Mouse (Mus musculus) heart, embryonic 12.5 days (tissue): ENCODE results near the gene Gpr89. TPM values are rescaled to one million over a fixed set of nuclear protein-coding genes. Genes with fewer than 3 reads are reported as not detected.

Experiments
- ATAC-seq: fragments of 200-750 bp; cut with Nextera tagmentation; 2 replicates; pipeline ENCODE4 v1.8.0; 2017; ENCODE audit warnings: moderate TSS enrichment, moderate library complexity; ENCODE audit not compliant: insufficient number of reproducible peaks, low FRiP score
- H3K27ac ChIP-seq: fragments of 300-500 bp; sonication (generic); 2 replicates; pipeline ENCODE4 v1.5.1; 2016; ENCODE audit warnings: mild to moderate bottlenecking, moderate library complexity; ENCODE audit not compliant: poor library complexity, severe bottlenecking
- H3K27me3 ChIP-seq: fragments of 300-500 bp; sonication (generic); replicated peaks from 2 replicates; pipeline ENCODE4 v1.6.1; 2016; ENCODE audit warnings: mild to moderate bottlenecking, moderate library complexity
- H3K36me3 ChIP-seq: fragments of 300-500 bp; sonication (generic); 2 replicates; pipeline ENCODE4 v1.6.1; 2016; ENCODE audit warnings: mild to moderate bottlenecking, moderate library complexity
- H3K4me1 ChIP-seq: fragments of 300-500 bp; sonication (generic); replicated peaks from 2 replicates; pipeline ENCODE4 v1.6.1; 2016; ENCODE audit warnings: mild to moderate bottlenecking
- H3K4me2 ChIP-seq: fragments of 300-500 bp; sonication (generic); 2 replicates; pipeline ENCODE4 v1.6.1; 2016; ENCODE audit warnings: mild to moderate bottlenecking, moderate library complexity
- H3K4me3 ChIP-seq: fragments of 300-500 bp; sonication (generic); 2 replicates; pipeline ENCODE4 v1.5.1; 2016; ENCODE audit warnings: mild to moderate bottlenecking
- H3K9ac ChIP-seq: fragments of 300-500 bp; sonication (generic); 2 replicates; pipeline ENCODE4 v1.6.1; 2016; ENCODE audit warnings: mild to moderate bottlenecking, moderate library complexity
- H3K9me3 ChIP-seq: fragments of 300-500 bp; sonication (generic); replicated peaks from 2 replicates; pipeline ENCODE4 v1.6.1; 2016; ENCODE audit warnings: mild to moderate bottlenecking, moderate library complexity
- WGBS: fragments of 180-500 bp; shearing (Covaris S2); methylation state at CpG from one replicate; pipeline ENCODE4 v1.1.7; 2016; 5-methylcytosine and 5-hydroxymethylcytosine counted together
- polyA plus RNA-seq: library from polyadenylated mRNA; unstranded; fragments of >200 nt; fragmentation: Nextera tagmentation; extraction: Ambion mirVana; gene quantifications from 2 replicates; pipeline ENCODE4 v1.2.1, GENCODE M21; 2016

Gpr89 gene
- 27.6 and 32.3 TPM in 2 replicates for polyA plus RNA-seq

DNA sequence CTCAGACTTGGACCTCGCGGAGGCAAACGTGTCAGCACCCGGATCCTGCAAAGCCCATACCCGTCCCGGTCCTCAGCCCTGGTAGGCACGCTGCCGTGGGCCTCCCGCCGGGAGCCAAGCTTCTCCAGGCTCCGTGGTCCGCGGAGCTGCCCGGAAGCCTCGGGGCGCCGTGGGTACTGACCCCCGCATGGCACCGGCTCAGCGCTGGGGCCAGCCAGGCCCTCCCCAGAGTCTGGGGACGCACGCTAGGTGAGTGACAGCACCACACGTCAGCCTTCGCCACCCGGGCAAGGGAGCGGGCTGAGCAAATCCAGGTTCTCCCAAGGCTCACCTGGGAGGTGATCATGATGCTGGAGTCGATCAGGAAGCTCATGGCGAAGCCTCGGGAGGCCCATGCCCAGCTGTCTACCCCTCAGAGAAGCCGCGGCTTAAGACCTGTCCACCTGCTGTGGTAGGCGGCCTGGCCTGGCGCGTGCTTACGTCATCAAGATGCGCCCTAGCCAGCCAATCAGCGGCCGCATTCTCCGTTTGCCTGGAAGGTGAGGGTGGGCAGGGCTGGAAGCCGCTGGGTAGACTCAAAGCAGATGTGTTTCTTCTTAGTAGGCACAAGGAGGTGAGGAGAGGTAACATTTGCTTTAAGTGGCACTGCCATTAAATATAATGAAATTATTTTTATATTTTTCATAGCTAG lies at the start of gene Gpr89:
TSS of gene Gpr89 (minus strand) at position 496 of the 691 bp plus-strand sequence.
- H3K27ac ChIP-seq: no peak within 1 kb of the TSS
- no peaks in the 10 kb centered on the region for H3K36me3 ChIP-seq
- under 1% methylated on average over 40 of the region's 40 CpGs for WGBS
- H3K4me3 ChIP-seq: peak within 1 kb of the TSS; percentile 90
- peak; percentile 97 for ATAC-seq
- H3K9me3 ChIP-seq: no peaks in the 10 kb centered on the region
- H3K27me3 ChIP-seq: peaks cover 15% of the 10 kb centered on the region
- H3K4me2 ChIP-seq: peak within 1 kb of the TSS; percentile 91
- peak within 1 kb of the TSS; percentile 91 for H3K9ac ChIP-seq
- H3K4me1 ChIP-seq: peaks cover 7% of the 10 kb centered on the region

DNA sequence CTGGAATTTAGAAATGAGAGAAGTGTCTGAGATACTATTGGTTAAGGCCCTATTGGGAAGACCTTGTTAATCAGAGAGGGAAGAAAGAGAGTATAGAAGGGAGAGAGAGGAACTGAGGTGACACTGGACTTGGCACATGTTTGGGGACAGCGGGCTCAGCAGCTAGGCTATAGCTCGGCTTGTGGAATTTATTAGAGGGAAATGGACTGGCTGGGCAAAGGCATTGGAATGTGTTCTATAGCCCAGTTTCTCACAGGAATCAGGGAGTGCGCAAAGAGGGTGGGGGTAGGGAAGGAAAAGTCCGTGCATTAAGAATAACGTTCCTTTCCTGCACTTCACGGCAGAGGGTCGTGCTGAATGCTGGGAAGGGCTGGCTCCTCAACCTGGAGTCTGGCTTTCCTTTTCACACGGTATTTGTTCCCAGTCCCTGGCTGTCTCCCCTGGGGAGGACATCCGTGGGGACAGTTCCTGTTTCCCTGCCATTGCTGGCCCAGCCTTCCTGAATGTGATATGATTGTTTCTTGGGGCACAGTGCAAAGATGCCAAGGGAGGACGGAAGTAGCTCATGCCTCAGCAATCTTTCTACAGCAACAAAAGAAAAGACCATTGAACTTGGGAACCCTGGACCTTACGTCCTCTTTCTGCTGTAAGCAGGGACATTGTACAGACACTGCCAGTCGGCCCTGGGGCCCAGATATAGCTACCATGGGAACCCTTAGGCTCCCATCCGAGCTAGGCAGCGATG lies 48.5 kb upstream of the Gpr89 start:
- H3K4me2 ChIP-seq: peak overlapping the region; percentile 47
- H3K36me3 ChIP-seq: no peaks in the 10 kb centered on the region
- peak overlapping the region; percentile 63 for H3K27ac ChIP-seq
- 27% methylated on average over 14 of the region's 14 CpGs for WGBS
- H3K9ac ChIP-seq: no peak overlapping the region
- no peaks in the 10 kb centered on the region for H3K27me3 ChIP-seq
- H3K9me3 ChIP-seq: no peaks in the 10 kb centered on the region
- peak overlapping the region; percentile 7; the same call in 1 of the 2 replicates for H3K4me3 ChIP-seq
- peaks cover 17% of the 10 kb centered on the region for H3K4me1 ChIP-seq
- ATAC-seq: peak; percentile 85

- no peak overlapping the region for H3K27ac ChIP-seq
- H3K9me3 ChIP-seq: peaks cover 7% of the 10 kb centered on the region; the same call in 1 of the 2 replicates
- no peaks in the 10 kb centered on the region for H3K36me3 ChIP-seq
- peaks cover 3% of the 10 kb centered on the region for H3K27me3 ChIP-seq
- no peak overlapping the region for H3K4me2 ChIP-seq
- no peak overlapping the region for H3K9ac ChIP-seq
- 77% methylated on average over 2 of the region's 2 CpGs for WGBS
- no peak overlapping the region for H3K4me3 ChIP-seq
- H3K4me1 ChIP-seq: peaks cover 9% of the 10 kb centered on the region; the same call in 1 of the 2 replicates
- ATAC-seq: no peak
Observed at GRCm38 (mm10) chr3:96942706-96943105, 37.6 kb upstream of the Gpr89 start.

- H3K4me2 ChIP-seq: peak overlapping the region; percentile 50
- H3K4me1 ChIP-seq: peaks cover 12% of the 10 kb centered on the region; the same call in 1 of the 2 replicates
- 0 out of 2 replicates have a peak overlapping the region, but pooled peaks have one; percentile 4 for H3K4me3 ChIP-seq
- ATAC-seq: peak; percentile 51
- 10% methylated on average over 11 of the region's 11 CpGs for WGBS
- H3K9ac ChIP-seq: no peak overlapping the region
- peaks cover 7% of the 10 kb centered on the region; the same call in 1 of the 2 replicates for H3K9me3 ChIP-seq
- H3K27ac ChIP-seq: no peak overlapping the region
- no peaks in the 10 kb centered on the region for H3K36me3 ChIP-seq
- peaks cover 25% of the 10 kb centered on the region for H3K27me3 ChIP-seq
Observed at GRCm38 (mm10) chr3:96938738-96939137, 33.6 kb upstream of the Gpr89 start.

- Histone ChIP-seq H3K4me1 (peaks cover 12% of the 10 kb centered on the region; the same call in 1 of the 2 replicates), H3K27ac (no peak overlapping the region), H3K27me3 (peaks cover 28% of the 10 kb centered on the region), H3K9me3 (no peaks in the 10 kb centered on the region), H3K36me3 (no peaks in the 10 kb centered on the region), H3K9ac (no peak overlapping the region), H3K4me2 (no peak overlapping the region), H3K4me3 (no peak overlapping the region)
- WGBS: 56% methylated on average over 5 of the region's 5 CpGs
- no peak for ATAC-seq
Observed at GRCm38 (mm10) chr3:96937606-96938005, 32.5 kb upstream of the Gpr89 start.

DNA sequence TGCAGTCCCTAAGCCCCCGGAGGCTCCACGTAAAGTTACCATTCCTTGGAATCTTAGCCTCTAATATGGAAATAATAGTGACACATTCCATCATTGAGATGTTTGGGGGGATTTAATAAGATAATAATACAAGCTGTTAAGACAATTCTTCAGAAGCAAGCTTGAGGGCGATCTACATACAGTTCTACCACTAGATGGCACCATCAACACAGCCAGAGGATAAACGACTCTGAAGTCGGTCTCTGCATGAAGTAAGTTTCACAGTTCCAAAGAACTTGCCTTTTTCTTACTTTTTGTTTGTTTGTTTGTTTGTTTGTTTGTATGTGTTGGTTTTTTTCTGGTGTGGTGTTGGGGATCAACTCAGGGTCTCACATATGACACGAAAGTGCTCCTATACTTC lies 31.1 kb upstream of the Gpr89 start:
- Histone ChIP-seq H3K4me3 (no peak overlapping the region), H3K4me1 (peaks cover 17% of the 10 kb centered on the region), H3K36me3 (no peaks in the 10 kb centered on the region), H3K9ac (no peak overlapping the region), H3K27ac (no peak overlapping the region), H3K27me3 (peaks cover 30% of the 10 kb centered on the region), H3K9me3 (no peaks in the 10 kb centered on the region), H3K4me2 (no peak overlapping the region)
- 6% methylated on average over 6 of the region's 6 CpGs for WGBS
- ATAC-seq: no peak

DNA sequence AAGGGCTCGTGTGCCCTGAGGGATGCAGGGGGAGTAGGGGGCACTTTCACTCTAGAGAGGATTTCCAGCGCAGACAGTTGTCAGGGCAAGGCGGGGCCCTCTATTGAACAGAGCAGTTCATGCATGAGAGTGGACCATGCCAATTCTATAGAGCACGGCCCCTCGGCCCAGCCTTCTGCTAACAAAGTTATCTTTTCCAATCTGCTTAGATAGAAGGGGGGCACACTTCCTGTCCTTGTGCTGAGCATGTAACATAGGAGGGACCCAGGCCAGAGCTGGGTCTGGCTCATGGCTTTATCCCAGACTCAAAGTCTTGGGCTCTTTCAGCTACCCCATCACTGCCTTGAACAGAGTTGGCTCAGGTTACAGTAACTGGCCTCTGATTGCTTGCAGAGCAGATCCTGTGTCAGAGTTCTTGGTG lies 26.1 kb upstream of the Gpr89 start:
- Histone ChIP-seq H3K4me2 (peak overlapping the region; percentile 32; the same call in 1 of the 2 replicates), H3K9me3 (no peaks in the 10 kb centered on the region), H3K27ac (no peak overlapping the region), H3K4me1 (peaks cover 15% of the 10 kb centered on the region), H3K27me3 (peaks cover 19% of the 10 kb centered on the region), H3K9ac (no peak overlapping the region), H3K4me3 (no peak overlapping the region), H3K36me3 (no peaks in the 10 kb centered on the region)
- no peak for ATAC-seq
- 38% methylated on average over 5 of the region's 5 CpGs for WGBS

- Histone ChIP-seq H3K4me1 (peaks cover 6% of the 10 kb centered on the region), H3K27me3 (0 out of 2 replicates have a peak, but pooled peaks cover 2% of the 10 kb centered on the region), H3K9me3 (no peaks in the 10 kb centered on the region), H3K9ac (no peak within 1 kb of the TSS), H3K27ac (no peak within 1 kb of the TSS), H3K4me2 (no peak within 1 kb of the TSS), H3K36me3 (no peaks in the 10 kb centered on the region), H3K4me3 (no peak within 1 kb of the TSS)
- no peak for ATAC-seq
- 60% methylated on average over 6 of the region's 6 CpGs for WGBS
Observed at GRCm38 (mm10) chr3:96925920-96926319, 20.8 kb upstream of the Gpr89 start, which contains the start of gene Gja8. TSS of gene Gja8 (minus strand) at chr3:96926020.

GRCm38 (mm10) chr3:96924631-96925030 lies 19.5 kb upstream of the Gpr89 start:
- H3K27me3 ChIP-seq: 0 out of 2 replicates have a peak, but pooled peaks cover 3% of the 10 kb centered on the region
- no peak for ATAC-seq
- WGBS: 80% methylated on average over 4 of the region's 4 CpGs

DNA sequence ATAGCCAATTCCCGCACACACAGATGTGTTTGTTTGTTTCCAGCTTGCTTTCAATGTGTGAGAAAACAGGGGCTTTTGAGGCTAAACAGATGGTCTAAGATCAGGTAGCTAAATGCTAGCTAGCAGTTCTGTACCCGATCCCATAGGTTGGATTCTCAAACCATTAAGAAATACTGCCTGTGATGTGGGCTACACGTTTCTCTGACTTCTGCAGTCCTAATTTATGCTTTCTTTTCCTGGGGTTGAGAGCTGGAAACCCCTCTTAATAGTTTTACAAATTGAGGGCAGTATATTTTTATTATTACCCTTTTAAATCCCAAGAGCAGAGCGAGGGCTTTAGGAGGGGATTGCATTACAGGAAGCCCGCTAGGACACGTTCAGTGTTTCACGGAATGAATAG lies 15.8 kb upstream of the Gpr89 start:
- Histone ChIP-seq H3K27ac (no peak overlapping the region), H3K9me3 (no peaks in the 10 kb centered on the region), H3K4me3 (no peak overlapping the region), H3K36me3 (no peaks in the 10 kb centered on the region), H3K4me1 (peaks cover 6% of the 10 kb centered on the region; the same call in 1 of the 2 replicates), H3K27me3 (0 out of 2 replicates have a peak, but pooled peaks cover 4% of the 10 kb centered on the region), H3K4me2 (no peak overlapping the region), H3K9ac (no peak overlapping the region)
- no peak for ATAC-seq
- 71% methylated on average over 7 of the region's 7 CpGs for WGBS

More at GRCm38 (mm10) chr3:96924631-96925030, 19.5 kb upstream of the Gpr89 start:
- no peak overlapping the region for H3K4me3 ChIP-seq
- no peaks in the 10 kb centered on the region for H3K4me1 ChIP-seq
- H3K9ac ChIP-seq: no peak overlapping the region
- H3K27ac ChIP-seq: no peak overlapping the region
- no peak overlapping the region for H3K4me2 ChIP-seq
- no peaks in the 10 kb centered on the region for H3K9me3 ChIP-seq
- H3K36me3 ChIP-seq: no peaks in the 10 kb centered on the region

GRCm38 (mm10) chr3:96905592-96905991 lies 446 bp upstream of the Gpr89 start:
- Histone ChIP-seq H3K4me2 (peak overlapping the region; percentile 91), H3K9ac (peak overlapping the region; percentile 46; the same call in 1 of the 2 replicates), H3K4me1 (peaks cover 7% of the 10 kb centered on the region), H3K9me3 (no peaks in the 10 kb centered on the region), H3K27ac (no peak overlapping the region), H3K4me3 (peak overlapping the region; percentile 90), H3K27me3 (peaks cover 15% of the 10 kb centered on the region), H3K36me3 (no peaks in the 10 kb centered on the region)
- WGBS: 42% methylated on average over 9 of the region's 9 CpGs
- no peak; the same call in 1 of the 2 replicates for ATAC-seq
